Mouse (Mus musculus) CH12F3 (cell line): ENCODE measurements around the gene Olfr73.
"Not testable (repeated sequence)": the region's sequence is repeated elsewhere in the genome, so short reads cannot be mapped to it uniquely, and the experiment has no call there.

ENCODE experiments used
- in situ Hi-C: fragments of 300-500 bp; cut with MboI; formaldehyde crosslinking; loops from 2 replicates; pipeline ENCODE4 v1.14.3; 2020; ENCODE audit warnings: low sequenced_read_pairs

Gene Olfr73

DNA sequence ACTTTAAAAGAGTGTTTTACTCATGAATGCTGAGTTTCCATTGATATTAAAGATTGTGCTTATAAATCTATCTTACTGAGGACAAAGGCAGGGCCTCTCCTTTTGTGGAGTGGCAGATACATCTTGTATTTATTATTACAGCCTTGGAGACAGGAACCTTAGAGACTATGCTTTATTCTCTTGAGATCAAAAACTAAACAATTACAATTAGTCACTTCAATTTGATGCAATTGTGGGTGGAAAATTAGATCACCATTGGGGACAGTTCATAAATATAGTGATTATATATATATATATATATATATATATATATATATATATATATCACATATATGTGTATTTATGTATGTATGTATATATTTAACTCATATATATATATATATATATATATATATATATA lies at the start of gene Olfr73:
TSS of gene Olfr73 (minus strand) at position 101 of the 400 bp plus-strand sequence.
- in situ Hi-C loops, result no loop called here

DNA sequence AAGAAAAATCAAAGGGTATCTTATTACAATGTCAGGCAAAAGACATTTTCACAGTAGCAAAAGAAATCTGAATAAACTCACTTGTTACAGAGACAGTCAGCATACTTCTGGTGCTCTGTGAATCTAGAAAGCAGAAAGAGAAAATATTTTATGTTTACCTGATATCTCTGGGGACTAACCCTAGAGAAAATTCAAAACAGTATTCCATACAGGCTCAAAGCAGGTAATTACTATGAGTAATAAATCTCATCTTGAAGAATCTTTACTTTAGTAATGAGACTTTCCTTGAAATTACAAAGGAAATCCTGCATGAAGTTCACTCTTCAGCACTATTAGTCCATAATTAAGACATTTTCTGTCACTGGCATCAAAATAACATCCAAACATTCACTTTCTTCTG lies 34.2 kb upstream of the Olfr73 start, which contains the start of gene Olfr1163:
TSS of gene Olfr1163 (minus strand) at position 101 of the 400 bp plus-strand sequence.
- in situ Hi-C loops, result no loop called here

DNA sequence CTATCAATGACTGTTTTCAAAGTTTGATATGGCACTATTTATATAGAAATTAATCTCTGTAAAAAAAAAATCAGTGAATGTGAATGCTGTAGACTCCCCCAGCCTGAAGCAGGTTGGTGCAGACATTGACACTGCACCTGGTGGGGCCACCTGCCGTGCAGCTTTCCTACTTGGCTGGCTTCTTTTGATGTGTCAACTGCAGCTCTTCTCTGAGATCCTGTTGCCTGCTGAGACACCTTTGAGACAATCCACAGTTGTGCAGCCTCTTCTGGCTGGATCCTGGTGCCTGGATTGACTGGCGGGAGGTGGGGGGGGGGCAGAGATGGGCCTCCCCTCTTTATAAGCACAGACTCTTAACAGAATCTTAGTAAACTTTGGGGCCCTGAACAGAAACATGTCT lies 26.1 kb upstream of the Olfr73 start:
- in situ Hi-C loops, result no loop called here

DNA sequence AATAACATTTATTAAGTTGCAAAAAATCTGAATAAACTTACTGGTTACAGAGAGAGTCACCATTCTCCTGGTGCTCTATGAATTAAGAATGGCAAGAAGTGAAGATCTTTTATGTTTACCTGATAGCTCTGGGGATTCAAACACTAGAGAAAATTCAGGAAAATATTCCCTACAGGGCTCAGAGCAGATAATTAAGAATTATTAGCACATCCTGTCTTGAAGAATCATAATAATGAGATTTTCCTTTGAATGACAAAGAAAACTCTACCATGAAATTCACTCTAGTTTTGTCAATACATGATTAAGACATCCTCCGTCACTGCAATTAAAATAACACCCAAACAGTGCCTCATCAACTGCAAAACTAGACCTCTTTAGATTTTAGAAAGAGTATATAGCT lies 13.5 kb upstream of the Olfr73 start, which contains the start of gene Olfr1162:
TSS of gene Olfr1162 (minus strand) at position 101 of the 400 bp plus-strand sequence.
- in situ Hi-C loops, result no loop called here

DNA sequence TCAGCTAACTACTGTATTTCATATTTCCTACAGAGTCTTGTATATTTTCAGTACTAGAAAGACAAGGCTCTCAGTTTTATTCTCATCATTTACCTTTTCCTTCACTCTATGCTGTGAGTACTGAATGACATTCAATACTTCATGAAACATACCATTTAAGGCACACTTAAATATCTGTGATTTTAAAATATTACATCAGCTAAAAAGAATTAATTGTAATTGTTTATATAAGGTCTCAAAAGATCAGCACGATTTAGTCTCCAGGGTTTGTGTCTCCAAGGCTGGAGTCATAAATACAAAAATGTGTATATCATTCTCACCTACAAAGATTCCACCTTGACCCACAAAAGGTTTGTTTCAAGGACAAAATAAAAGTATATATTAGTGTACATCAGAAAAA lies 15.0 kb downstream of the Olfr73 start, which contains the start of gene Olfr1161:
TSS of gene Olfr1161 (plus strand) at position 301 of the 400 bp plus-strand sequence.
- in situ Hi-C loops, result not testable (repeated sequence)

DNA sequence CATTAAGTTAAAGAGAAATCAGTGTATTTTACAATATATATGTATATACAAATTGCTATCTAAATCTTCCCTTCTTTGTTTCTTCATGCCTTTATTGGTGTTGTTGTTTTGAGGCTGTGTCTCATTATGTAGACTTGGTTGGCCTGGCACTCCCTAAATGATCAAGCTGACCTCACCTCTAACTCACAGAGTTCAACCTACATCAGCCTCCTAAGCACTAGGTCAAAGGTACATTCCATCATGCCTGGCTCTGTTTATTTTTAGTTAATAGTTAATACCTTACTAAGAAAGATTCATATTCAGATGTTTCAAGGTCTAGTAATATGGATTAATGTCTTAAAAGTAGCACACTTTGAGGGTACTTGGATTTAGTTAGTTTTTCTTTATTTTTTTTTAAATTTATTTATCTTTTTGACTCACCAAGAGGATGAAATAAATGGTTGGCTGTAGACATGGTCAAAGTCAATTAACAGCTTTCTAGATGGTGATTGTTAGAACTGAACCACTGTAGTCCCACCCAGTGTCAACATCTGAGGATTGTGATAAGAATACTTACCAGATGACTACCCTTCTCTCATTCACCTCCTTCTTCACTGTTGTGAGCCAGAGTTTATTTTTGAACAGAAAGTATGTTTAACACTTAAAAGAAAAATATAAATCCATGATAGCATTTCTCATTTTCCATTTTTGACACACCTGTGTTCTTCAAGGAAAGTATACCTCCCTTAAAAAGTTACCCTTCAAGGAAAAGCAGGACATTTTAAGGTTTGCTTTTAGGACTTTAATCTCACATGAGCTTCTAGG lies 29.8 kb downstream of the Olfr73 start, which contains the start of gene Olfr1160:
TSS of gene Olfr1160 (minus strand) at position 754 of the 804 bp plus-strand sequence.
- in situ Hi-C loops, result no loop called here

DNA sequence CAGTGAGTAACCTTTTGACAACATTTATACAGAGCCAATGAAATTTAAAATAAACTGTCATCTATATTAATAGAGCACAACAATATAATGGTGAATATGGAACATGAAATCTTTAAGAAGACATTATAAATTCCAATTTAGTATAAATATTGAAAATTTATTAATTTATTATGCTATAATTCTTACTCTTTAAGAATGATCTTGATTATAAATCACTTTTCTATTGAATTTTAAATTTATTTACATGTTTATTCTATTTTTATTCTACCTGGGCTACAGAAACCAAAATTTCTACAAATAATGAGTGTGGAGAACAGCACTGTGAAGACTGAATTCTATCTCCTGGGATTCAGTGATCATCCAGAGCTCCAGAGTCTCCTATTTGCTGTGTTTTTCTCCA lies 47.7 kb downstream of the Olfr73 start, which contains the start of gene Olfr1158:
TSS of gene Olfr1158 (plus strand) at position 301 of the 400 bp plus-strand sequence.
- in situ Hi-C loops, result no loop called here
